Mouse (Mus musculus) inflammation-experienced regulatory T-cells, adult 6 months (primary cell): Measurements from ENCODE around the gene Kalrn. TPM values are rescaled to one million over a fixed set of nuclear protein-coding genes. Genes with fewer than 3 reads are reported as not detected.
A peak's percentile ranks its signal among the peaks of the same experiment; 100 is the strongest.

Source experiments
- ATAC-seq: one replicate; pipeline ENCODE4 v1.8.0; 2017
- polyA plus RNA-seq, 3 experiments: library from polyadenylated mRNA; unstranded; fragments of 100-300 nt; shearing (Covaris generic); gene quantifications; one replicate each; pipeline ENCODE4 v1.2.1; 2017

Kalrn gene
- polyA plus RNA-seq, 3 experiments from 2014 or later, result 0.21 TPM; not detected in 2

DNA sequence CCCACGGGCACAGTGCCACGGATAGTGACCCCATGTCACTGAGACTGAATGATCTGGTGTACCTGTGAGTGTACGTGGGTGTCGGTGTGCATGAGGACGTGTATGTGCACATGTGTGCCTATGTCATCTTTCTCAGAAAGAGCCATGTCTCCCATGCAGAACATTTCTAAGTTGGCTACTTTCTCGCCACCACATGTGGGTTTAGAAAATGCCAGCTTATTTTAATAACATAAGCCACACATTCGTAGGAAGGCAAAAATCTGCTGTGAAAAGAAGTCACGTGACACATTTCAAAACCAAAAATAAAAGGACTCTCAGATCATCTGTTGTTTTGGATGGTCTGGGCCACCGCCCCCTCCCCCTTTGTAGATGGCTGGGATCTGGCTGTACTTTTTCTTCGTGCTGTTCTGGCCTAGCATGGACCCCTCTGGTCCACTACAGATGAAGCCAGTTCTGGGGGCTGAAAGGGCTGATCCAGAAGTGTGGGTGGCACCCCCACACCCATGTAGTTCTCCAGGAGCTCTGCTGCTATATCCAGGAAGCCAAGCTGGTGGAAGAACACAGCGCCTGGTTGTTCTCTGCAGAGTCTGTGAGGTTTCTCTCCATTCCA lies 400.7 kb downstream of the Kalrn start:
- ATAC-seq, result no peak

DNA sequence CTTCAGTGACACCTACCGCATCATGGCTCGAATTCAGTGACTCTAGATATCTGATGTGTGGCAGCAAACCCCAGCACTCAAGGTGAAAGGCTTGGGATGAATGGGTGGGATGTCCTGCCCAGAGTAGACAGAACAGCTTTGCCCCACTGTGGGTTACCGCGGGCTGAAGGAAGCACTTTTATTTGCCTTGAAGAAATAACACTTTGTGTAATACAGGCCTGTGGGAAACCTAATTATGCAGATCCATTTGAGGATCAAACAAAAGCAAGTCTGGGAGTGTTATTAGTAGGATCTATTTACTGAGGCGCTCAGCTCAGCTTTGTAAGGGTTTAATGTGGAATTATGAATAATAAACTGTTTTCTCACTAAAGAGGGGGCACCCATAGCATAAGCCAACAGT lies 406.3 kb downstream of the Kalrn start:
- ATAC-seq, result no peak

DNA sequence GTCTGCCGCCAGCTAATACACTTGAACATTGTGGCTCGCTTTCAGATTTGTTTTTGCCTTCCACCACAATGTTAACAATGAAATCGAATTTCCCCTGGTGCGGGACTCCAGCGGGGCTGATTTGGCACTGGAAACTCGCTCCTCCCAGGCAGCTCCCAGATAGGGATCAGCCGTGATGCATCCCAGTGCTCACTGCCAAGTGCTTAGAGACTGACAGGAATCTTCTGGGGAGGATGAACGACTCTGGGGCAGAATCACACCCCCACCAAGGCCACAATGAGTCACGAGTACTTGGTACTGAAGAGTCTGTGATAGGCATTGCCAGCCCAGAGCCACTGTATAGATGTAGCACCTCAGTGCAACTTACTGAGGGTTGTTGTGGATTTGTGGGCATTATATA lies 410.2 kb downstream of the Kalrn start:
- no peak for ATAC-seq

DNA sequence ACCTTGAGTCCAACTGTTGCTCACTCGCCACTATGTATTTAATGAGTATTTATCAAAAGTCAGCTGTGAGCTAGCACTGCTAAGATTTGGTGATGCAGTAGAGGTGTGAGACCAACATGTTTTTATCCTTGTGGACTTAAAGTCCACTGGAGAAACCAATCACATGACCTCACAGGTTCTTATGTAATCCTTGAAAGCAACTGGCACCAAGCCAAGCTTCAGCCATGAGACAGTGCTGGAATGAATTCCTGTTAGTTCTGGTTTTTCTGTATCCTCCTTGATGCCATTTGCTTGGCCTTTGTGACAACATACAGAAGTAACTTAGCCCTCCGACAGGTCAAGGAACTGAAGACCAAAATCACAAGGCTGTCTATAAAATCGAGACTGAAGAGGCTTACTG lies 413.8 kb downstream of the Kalrn start:
- no peak for ATAC-seq

- ATAC-seq, result no peak
Observed at GRCm38 (mm10) chr16:34157386-34158135, 415.8 kb downstream of the Kalrn start.

DNA sequence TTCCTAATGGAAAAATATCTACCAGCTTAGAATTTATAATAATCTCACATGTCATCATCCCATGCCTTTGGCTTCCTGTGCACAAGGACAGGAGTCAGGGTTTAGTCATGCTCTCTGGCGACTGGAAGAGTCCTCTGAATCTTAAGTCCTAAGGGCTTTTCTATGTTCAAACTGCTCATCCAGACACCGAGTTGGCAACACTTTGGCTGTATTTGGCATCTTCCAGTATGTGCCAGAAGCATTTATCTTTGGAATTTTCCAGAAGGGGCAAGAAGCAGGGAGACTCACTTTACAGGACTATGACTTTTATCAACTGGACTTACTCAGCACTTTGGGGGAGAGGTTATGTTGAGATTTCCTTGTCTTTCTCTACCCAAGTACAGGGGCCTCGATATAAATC lies 417.6 kb downstream of the Kalrn start:
- no peak for ATAC-seq

DNA sequence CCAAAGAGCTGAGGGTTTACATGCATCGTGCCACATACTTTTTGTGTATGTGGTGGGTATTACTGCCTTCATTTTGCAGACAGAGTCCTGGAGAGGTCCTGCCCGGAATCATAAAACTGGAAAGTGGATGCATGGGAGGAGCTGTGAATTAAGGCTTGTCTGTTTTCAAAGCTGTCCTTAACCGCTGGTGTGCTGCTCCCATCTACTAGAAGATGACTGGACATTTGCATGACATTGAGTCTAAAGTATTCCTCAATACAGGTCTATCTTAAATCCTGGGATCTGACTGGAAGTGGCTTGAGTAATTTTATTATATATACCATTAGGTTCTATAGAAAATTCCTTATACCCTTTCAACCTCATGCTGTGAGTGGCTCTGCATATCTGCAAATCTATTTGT lies 418.4 kb downstream of the Kalrn start:
- ATAC-seq, result no peak

DNA sequence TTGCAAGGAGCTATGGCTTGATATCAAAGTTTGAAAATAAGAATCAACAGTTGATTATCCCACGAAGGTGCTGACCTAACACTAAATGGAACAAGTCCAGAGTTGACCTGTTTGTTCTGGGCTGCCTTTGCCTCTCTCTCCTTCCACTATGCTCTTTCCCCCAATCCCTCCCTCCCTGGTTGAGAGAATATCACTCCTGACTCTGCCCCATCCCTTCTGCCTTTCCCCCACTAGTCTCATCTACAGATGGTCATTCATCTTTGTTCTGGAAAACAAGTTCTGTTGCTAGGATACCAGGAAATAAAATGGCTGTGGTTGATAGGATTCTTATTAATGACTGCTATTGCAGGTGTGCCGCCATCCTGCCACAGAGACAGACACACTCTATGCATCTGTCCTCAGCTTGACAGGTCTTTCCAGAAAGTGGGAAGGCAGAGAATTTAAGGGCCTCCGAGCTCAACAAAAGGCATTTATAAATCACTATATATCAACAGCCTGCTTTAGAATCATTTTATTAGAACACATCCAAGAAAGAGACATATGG lies 421.7 kb downstream of the Kalrn start:
- no peak for ATAC-seq

- ATAC-seq, result no peak
Observed at GRCm38 (mm10) chr16:34141670-34142069, 431.7 kb downstream of the Kalrn start.

- ATAC-seq, result no peak
Observed at GRCm38 (mm10) chr16:34135074-34135473, 438.3 kb downstream of the Kalrn start.

GRCm38 (mm10) chr16:34134628-34135027 lies 438.7 kb downstream of the Kalrn start:
- ATAC-seq, result no peak

DNA sequence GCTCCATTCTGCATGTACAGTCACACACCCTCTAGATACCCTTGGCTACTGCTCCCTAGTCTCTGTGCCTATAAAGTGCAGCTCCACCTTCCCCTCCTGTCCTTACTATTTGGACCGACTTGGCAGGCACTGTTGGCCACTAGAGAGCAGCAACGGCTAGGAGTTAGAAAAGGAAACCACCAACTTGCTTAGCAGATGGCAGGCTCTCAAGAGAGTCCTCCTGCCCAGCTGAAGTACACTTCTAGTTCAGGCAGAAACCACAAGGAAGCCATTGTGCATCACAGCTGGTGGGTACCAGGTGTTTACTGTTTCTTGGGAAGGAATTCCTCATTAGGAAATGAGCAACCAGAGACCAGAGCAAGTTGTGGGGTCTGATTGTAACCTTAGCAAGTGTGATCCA lies 447.7 kb downstream of the Kalrn start:
- peak; percentile 41 for ATAC-seq

DNA sequence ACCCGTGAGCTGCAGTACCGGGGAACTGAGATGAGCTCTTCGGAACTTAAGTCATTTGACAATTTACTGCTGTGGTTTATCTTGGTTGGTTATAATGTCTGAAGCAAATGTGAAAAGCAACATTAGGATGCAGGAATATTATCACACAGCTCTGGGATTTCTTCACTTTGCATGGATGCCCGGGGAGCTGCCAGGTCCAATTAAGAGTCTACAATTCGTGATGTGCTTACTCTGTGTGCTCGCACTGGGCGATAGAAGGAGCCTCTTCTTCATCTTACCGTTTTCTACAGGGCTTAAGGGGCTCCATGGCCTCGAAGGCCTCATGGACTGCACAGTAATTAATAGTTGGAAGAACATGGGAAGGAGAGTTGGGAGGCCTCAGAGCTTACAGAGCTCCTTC lies 450.8 kb downstream of the Kalrn start:
- ATAC-seq, result no peak

GRCm38 (mm10) chr16:34121288-34121687 lies 452.0 kb downstream of the Kalrn start:
- no peak for ATAC-seq

DNA sequence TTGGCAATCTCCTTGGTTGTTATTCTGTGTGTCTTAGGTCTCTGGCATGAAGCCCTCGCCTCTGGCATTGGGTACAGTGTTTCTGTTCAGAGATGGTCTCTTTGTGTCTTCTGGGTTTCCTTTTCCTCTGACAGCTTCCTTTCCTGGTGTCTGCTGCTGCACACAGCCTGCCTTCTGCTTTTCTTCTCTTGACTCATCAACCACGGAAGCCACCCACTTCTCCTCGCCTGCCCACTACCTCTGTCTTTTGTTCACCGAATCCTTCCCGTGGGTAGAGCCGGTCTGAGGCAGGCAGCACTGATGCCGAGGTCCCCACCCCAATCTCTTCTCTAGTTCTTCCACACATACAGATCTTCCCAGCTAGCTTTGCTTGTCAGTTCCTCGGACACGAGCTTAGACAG lies 452.5 kb downstream of the Kalrn start:
- ATAC-seq, result peak; percentile 72

DNA sequence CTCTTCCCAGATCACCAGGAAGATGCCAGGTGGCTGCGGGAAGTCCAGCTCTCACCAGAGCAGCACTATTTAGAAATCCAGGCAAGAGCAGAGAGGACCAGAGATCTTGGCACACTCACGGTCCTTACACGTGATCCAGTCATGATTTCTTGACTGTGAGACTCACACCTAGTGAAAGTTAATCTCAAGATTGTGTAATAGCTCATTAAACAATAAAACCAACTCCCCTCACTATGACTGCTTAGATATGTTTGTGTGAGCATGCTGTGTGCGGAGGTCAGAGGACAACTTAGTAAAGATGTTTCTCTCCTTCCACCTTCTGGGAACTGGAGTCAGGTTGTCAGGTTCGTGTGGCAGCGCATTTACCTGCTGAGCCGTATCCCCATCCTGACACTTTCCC lies 453.5 kb downstream of the Kalrn start:
- no peak for ATAC-seq

DNA sequence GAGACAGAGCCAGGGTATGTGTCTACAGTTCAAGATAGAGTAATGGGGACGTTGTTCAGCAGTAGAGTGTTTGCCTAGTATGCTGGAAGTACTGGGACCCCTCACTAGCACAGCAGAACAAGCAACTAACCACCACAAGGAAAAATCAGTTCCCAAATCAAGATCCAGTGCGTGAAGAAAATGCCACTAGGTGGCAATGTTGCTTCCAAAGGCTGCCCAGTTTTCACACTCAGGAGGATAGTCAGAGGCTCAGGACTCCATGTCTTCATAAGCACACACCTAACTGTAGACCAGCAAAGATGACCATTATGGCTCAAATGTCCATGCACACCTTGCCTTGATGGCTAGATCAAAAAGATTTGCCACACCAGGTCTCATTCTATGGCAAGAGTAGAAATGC lies 454.0 kb downstream of the Kalrn start:
- no peak for ATAC-seq

DNA sequence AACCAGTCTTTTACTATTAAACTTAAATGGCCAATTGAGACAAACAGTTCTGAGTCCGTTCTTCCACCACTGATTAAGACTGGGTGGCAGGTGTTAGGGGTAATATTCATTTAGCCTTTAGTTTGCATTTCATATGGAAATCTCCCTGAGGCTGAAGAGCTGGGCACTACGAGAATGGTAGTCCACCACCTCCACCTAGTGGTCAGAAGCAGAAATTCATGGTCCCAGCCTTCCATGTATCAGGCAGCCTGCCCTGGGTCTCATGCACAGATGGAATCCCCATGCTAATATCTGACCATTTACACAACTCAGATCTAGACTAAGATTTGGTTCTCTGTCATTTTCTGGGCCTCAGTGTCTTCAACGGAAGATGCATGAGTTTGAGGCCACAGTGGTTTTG lies 458.7 kb downstream of the Kalrn start:
- no peak for ATAC-seq

DNA sequence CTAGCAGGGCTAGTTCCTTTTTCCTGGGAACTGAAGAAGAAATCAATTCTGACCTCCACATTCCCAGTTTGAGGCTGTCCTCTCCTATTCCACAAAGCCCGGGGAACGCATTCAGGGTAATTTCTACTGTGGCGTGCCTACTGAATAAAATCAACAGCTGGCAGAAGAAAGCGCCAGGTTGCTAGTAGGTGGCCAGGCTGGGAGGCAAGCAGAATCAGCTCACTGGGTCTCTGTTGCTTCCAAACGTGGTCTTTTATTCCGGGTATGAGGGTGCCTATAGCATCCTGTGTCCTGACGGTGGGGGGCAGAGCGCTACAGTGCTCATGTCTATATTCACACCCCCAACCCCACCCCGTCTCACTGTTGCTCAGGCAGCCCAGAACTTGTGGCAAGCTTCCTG lies 460.2 kb downstream of the Kalrn start:
- no peak for ATAC-seq

- ATAC-seq, result no peak
Observed at GRCm38 (mm10) chr16:34112490-34112889, 460.8 kb downstream of the Kalrn start.

DNA sequence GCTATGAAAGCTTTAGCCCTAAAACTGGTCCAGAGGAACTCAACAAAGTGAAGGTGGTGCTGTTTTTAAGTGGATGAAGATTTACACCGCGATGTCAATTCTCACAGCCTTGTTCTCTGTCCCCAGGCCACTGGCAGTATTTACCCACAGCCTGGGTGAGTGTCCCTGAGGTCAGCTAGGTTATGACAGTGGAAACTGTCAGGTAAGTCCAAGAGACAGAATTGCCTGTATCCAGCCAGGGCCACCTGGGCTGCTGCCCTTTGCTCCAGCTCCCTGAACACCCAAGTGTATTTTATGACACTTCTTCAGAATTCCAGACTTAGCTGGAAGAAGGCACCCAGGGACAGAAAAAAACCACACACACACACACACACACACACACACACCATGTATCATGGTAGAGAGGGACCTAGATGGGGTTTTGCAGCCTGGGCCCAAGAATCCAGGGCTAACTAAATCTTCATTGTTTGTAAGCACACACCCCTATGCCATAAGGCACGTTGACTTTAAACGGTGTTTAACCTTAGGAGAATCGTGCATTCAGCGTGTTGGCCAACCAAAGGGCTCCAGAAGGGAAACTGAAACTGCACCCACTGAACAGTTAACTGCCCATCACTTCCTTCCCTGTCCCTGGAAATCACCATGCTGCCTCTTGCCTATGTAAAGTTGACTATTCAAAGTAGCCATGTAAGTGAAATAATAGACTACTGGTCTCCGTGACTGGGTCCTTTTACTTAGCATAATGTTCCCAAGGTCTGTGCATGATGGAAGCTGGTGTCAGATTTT lies 462.3 kb downstream of the Kalrn start:
- no peak for ATAC-seq

DNA sequence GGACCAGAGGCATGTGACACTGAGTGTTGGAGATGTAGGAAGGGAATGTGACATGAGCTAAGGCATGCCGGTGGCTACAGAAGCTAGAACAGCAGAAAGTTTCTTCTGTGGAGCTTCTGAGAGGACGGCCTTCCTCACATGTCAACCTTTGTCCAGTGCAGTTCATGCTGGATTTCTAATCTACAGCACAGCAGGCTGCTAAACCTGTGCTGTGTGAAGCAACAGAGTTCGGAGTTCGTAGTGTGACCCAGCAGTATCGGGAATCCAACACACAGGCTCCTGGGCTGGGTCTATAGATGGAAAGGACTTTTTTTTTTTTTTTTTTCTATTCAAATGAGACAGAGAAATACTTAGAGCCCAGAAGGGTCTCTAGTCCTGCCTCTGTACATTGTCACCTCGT lies 468.9 kb downstream of the Kalrn start:
- no peak for ATAC-seq

GRCm38 (mm10) chr16:34102742-34103141 lies 470.6 kb downstream of the Kalrn start:
- no peak for ATAC-seq

- ATAC-seq, result no peak
Observed at GRCm38 (mm10) chr16:34099795-34100194, 473.5 kb downstream of the Kalrn start.
